Mouse (Mus musculus): ENCODE measurements around the gene Itih4. TPM values are rescaled to one million over a fixed set of nuclear protein-coding genes. Genes with fewer than 3 reads are reported as not detected.

Gene Itih4
- polyA plus RNA-seq, 1 experiment from 2014 or later = not detected

GRCm38 (mm10) chr14:30888271-30888732 lies 2.0 kb downstream of the Itih4 start:
- peak; percentile 67 for ATAC-seq (ENCODE audit: insufficient read depth)
- TF ChIP-seq CTCF (IDR thresholded peaks at IDR 0.05; ENCODE audit: low read depth) = peak; percentile 67
- Histone ChIP-seq H3K9ac (no peak overlapping the region; the same call in 1 of the 2 replicates), H3K4me2 (peak overlapping the region; percentile 47), H3K36me3 (ENCODE audit: insufficient read depth) (no peaks in the 10 kb centered on the region), H3K4me3 (ENCODE audit: low read depth, low read length) (no peak overlapping the region), H3K27me3 (ENCODE audit: insufficient read depth, low read length) (no peaks in the 10 kb centered on the region), H3K9me3 (ENCODE audit: low read depth, low read length) (no peaks in the 10 kb centered on the region), H3K27ac (ENCODE audit: low read depth) (no peak overlapping the region), H3K4me1 (ENCODE audit: insufficient read depth) (peaks cover 8% of the 10 kb centered on the region; the same call in 1 of the 2 replicates)
- 4% methylated on average over 9 of the region's 9 CpGs for WGBS
- peak; percentile 87 for DNase-seq

GRCm38 (mm10) chr14:30899972-30900371 lies 13.7 kb downstream of the Itih4 start:
- 59% methylated on average over 3 of the region's 3 CpGs for WGBS
- Histone ChIP-seq H3K4me1 (ENCODE audit: insufficient read depth) (no peaks in the 10 kb centered on the region), H3K27ac (ENCODE audit: low read depth) (no peak overlapping the region), H3K4me2 (no peak overlapping the region), H3K9ac (no peak overlapping the region), H3K36me3 (ENCODE audit: insufficient read depth) (no peaks in the 10 kb centered on the region), H3K9me3 (ENCODE audit: low read depth, low read length) (no peaks in the 10 kb centered on the region), H3K27me3 (ENCODE audit: insufficient read depth, low read length) (no peaks in the 10 kb centered on the region), H3K4me3 (ENCODE audit: low read depth, low read length) (no peak overlapping the region)
- ATAC-seq (ENCODE audit: insufficient read depth) (no peak), DNase-seq (no peak)
- no peak for TF ChIP-seq CTCF (IDR thresholded peaks at IDR 0.05; ENCODE audit: low read depth)

GRCm38 (mm10) chr14:30902628-30903027 lies 16.4 kb downstream of the Itih4 start:
- Histone ChIP-seq H3K4me1 (ENCODE audit: insufficient read depth) (no peaks in the 10 kb centered on the region), H3K9me3 (ENCODE audit: low read depth, low read length) (no peaks in the 10 kb centered on the region), H3K4me2 (no peak overlapping the region), H3K27ac (ENCODE audit: low read depth) (no peak overlapping the region), H3K27me3 (ENCODE audit: insufficient read depth, low read length) (no peaks in the 10 kb centered on the region), H3K4me3 (ENCODE audit: low read depth, low read length) (no peak overlapping the region), H3K9ac (no peak overlapping the region), H3K36me3 (ENCODE audit: insufficient read depth) (no peaks in the 10 kb centered on the region)
- no peak for ATAC-seq (ENCODE audit: insufficient read depth)
- no peak for DNase-seq
- WGBS = 79% methylated on average over 5 of the region's 5 CpGs
- no peak for TF ChIP-seq CTCF (IDR thresholded peaks at IDR 0.05; ENCODE audit: low read depth)

GRCm38 (mm10) chr14:30903036-30903435 lies 16.8 kb downstream of the Itih4 start:
- Histone ChIP-seq H3K36me3 (ENCODE audit: insufficient read depth) (no peaks in the 10 kb centered on the region), H3K4me2 (no peak overlapping the region), H3K9ac (no peak overlapping the region), H3K9me3 (ENCODE audit: low read depth, low read length) (no peaks in the 10 kb centered on the region), H3K4me3 (ENCODE audit: low read depth, low read length) (no peak overlapping the region), H3K4me1 (ENCODE audit: insufficient read depth) (no peaks in the 10 kb centered on the region), H3K27ac (ENCODE audit: low read depth) (no peak overlapping the region), H3K27me3 (ENCODE audit: insufficient read depth, low read length) (no peaks in the 10 kb centered on the region)
- ATAC-seq (ENCODE audit: insufficient read depth) (no peak), DNase-seq (no peak)
- WGBS = 62% methylated on average over 3 of the region's 3 CpGs
- no peak for TF ChIP-seq CTCF (IDR thresholded peaks at IDR 0.05; ENCODE audit: low read depth)

GRCm38 (mm10) chr14:30904307-30904706 lies 18.0 kb downstream of the Itih4 start:
- 74% methylated on average over 8 of the region's 8 CpGs for WGBS
- no peak overlapping the region for H3K4me3 ChIP-seq (ENCODE audit: low read depth, low read length)
- no peak overlapping the region for H3K9ac ChIP-seq
- no peak for TF ChIP-seq CTCF (IDR thresholded peaks at IDR 0.05; ENCODE audit: low read depth)
- DNase-seq (no peak), ATAC-seq (ENCODE audit: insufficient read depth) (no peak)
- H3K27ac ChIP-seq (ENCODE audit: low read depth) = no peak overlapping the region
- no peaks in the 10 kb centered on the region for H3K9me3 ChIP-seq (ENCODE audit: low read depth, low read length)
- no peaks in the 10 kb centered on the region for H3K27me3 ChIP-seq (ENCODE audit: insufficient read depth, low read length)
- H3K36me3 ChIP-seq (ENCODE audit: insufficient read depth) = no peaks in the 10 kb centered on the region
- H3K4me2 ChIP-seq = no peak overlapping the region
- H3K4me1 ChIP-seq (ENCODE audit: insufficient read depth) = no peaks in the 10 kb centered on the region

- no peak overlapping the region for H3K9ac ChIP-seq
- TF ChIP-seq CTCF (IDR thresholded peaks at IDR 0.05; ENCODE audit: low read depth) = no peak
- 84% methylated on average over 6 of the region's 6 CpGs for whole genome bisulfite sequencing
- no peak for ATAC-seq (ENCODE audit: insufficient read depth)
- H3K9me3 ChIP-seq (ENCODE audit: low read depth, low read length) = no peaks in the 10 kb centered on the region
- H3K27me3 ChIP-seq (ENCODE audit: insufficient read depth, low read length) = no peaks in the 10 kb centered on the region
- no peaks in the 10 kb centered on the region for H3K4me1 ChIP-seq (ENCODE audit: insufficient read depth)
- H3K36me3 ChIP-seq (ENCODE audit: insufficient read depth) = no peaks in the 10 kb centered on the region
- no peak overlapping the region for H3K4me3 ChIP-seq (ENCODE audit: low read depth, low read length)
- H3K4me2 ChIP-seq = no peak overlapping the region
- H3K27ac ChIP-seq (ENCODE audit: low read depth) = no peak overlapping the region
- DNase-seq = peak; percentile 48
These were observed 19.7 kb downstream of the Itih4 start for GRCm38 (mm10) chr14:30906001-30906400.

GRCm38 (mm10) chr14:30907814-30908265 lies 21.6 kb downstream of the Itih4 start:
- ATAC-seq (ENCODE audit: insufficient read depth) (peak; percentile 96), DNase-seq (peak; percentile 87)
- WGBS = 21% methylated on average over 3 of the region's 3 CpGs
- no peak overlapping the region for H3K27ac ChIP-seq (ENCODE audit: low read depth)
- peak; percentile 46; the same call in 1 of the 2 replicates for TF ChIP-seq CTCF (IDR thresholded peaks at IDR 0.05; ENCODE audit: low read depth)
- H3K9me3 ChIP-seq (ENCODE audit: low read depth, low read length) = no peaks in the 10 kb centered on the region
- H3K4me3 ChIP-seq (ENCODE audit: low read depth, low read length) = no peak overlapping the region
- H3K9ac ChIP-seq = no peak overlapping the region
- no peak overlapping the region for H3K4me2 ChIP-seq
- H3K36me3 ChIP-seq (ENCODE audit: insufficient read depth) = no peaks in the 10 kb centered on the region
- H3K4me1 ChIP-seq (ENCODE audit: insufficient read depth) = no peaks in the 10 kb centered on the region
- H3K27me3 ChIP-seq (ENCODE audit: insufficient read depth, low read length) = no peaks in the 10 kb centered on the region

All from lung, embryonic 14.5 days (tissue).